Mouse (Mus musculus): ENCODE measurements around the gene Nhp2. TPM values are rescaled to one million over a fixed set of nuclear protein-coding genes. Genes with fewer than 3 reads are reported as not detected.
A peak's percentile ranks its signal among the peaks of the same experiment; 100 is the strongest.

Nhp2 gene
- total RNA-seq (2021): 10 to 100 TPM; 44.7 to 52.4 TPM

DNA sequence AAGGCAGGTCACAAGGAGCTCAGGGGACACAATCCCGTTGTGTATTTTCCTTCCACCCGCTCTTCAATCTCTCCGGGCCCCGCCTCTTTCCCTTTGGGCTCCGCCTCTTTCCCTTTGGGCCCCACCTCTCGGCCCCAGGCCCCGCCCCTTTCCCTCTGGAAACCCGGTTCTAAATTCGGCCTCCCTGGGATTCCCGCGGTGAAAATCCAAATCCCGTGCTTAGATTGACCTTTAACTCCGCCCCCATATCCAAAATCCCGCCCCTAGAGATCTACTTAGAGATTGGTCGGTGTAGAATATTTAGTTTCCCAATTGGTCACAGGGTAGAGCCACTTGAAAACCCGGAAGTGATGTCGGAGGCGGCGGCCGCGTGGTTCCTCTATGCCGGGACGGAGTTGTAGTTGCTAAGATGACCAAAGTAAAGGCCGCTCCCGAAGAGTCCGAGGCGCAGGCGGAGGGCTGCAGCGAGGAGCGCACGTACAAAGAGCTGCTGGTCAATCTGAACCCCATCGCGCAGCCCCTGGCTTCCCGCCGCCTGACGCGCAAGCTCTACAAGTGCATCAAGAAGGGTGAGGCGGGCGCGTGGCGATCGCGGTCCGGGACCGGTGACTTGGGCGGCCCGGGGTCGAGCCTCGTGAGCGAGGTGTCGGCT is at the start of gene Nhp2:
Gene Nhp2, plus strand, starts transcription at position 327 of the 652 bp plus-strand sequence.
- intact Hi-C loops (cut with DNase I): no loop called here
- DNase-seq (ENCODE audit: low spot score in 2 of 2): peak; percentile 85 to 86

DNA sequence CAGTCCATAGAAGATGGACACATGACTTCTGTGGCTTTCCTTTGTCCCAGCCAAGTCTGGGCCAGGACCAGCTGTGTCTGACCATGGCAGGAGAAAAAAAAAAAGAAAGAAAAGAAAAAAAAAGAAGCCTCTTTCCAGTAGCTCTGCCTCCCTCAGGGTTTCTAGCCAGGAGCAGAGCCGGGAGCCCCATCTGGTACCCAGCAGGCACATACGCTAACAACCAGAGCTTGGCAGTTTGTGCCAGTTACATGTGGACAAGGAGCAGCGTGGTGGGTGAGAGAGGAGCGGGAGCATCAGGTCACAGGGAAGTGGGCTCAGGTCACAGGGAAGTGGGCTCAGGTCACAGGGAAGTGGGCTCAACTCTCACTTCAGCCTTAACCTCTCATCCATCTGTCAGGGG is 43.1 kb upstream of the Nhp2 start:
- intact Hi-C loops (cut with DNase I): no loop called here
- DNase-seq (ENCODE audit: low spot score in 2 of 2): no peak

DNA sequence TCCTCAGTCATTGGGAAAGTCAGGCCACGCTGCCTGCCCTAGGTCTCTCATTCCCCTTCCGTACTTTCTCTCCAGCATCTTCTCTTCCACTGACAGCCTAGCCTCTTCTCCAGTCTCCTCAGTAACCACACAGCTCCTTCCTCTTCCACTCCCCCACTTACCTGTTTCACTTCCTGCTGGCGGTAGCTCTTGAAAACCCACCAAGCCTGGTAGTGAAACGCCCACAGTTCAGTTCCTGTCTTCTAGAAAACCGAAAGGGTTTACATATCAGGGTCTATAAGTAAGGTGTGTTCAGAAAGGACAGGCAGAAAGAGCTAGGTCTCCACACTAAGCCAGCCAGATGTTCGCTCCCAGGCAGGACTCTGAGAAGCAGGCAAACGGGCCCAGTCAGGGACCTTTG is 41.9 kb upstream of the Nhp2 start:
- intact Hi-C loops (cut with DNase I): no loop called here
- no peak for DNase-seq (ENCODE audit: low spot score in 2 of 2)

DNA sequence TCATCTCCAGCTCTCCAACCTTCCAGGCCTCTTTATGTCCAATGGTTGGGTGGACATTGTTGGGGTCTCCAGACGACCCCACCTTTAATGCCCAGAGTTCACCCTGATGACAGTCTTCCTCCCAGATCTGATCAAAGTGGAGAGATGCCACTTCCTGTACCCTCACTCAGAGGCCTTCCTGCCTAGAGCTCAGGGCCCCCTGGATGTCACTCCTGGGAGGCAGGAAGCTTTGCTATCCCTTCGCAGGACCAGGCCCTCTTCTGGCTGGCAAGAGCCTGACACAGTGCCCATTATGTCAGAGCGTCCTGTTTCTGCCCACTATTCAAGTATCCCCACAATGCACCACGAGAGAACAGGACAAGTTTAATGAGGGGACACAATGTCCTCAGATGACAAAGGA is 40.5 kb upstream of the Nhp2 start:
- DNase-seq (ENCODE audit: low spot score in 2 of 2): no peak
- intact Hi-C loops (cut with DNase I): no loop called here

DNA sequence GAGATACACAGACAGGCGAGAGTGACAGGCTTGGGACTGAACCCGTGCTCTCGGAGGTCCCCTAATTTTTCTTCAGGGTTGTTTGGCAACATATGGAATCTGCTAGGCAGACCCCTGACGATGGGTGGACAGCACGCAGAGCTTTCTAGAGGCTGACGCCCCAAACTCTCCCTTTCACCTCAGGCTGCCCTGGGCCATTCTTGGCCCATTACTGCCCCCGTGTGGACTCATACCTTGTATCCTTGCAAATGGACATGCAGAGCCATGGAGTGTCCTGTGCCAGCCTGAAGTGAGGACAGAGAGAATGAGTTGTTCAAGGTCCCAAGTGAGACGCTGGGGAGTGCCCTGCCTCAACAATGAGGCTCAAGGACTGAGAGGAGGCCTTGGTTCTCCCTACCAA is 36.8 kb upstream of the Nhp2 start:
- peak; percentile 31 to 38 for DNase-seq (ENCODE audit: low spot score in 2 of 2)
- intact Hi-C loops (cut with DNase I): no loop called here

DNA sequence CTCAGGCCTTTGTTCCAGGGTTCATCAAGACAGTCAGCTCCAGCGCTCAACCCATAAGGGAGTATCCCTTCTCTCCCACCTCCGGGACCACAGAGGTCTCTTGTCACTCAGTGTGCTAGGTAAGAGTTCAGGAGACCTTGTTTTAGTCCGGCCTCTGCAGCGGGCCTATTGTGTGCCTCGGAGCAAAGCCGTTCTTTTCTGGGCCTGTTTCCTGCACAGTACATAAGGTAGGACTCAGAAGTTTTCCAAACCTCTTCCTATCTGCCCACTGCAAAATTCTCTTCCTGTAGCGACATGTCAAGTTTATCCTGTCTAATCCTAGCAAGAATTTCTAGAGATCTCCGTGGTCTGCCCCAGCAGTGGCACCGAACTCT is 35.5 kb upstream of the Nhp2 start:
- DNase-seq (ENCODE audit: low spot score in 2 of 2): no peak
- intact Hi-C loops (cut with DNase I): no loop called here

DNA sequence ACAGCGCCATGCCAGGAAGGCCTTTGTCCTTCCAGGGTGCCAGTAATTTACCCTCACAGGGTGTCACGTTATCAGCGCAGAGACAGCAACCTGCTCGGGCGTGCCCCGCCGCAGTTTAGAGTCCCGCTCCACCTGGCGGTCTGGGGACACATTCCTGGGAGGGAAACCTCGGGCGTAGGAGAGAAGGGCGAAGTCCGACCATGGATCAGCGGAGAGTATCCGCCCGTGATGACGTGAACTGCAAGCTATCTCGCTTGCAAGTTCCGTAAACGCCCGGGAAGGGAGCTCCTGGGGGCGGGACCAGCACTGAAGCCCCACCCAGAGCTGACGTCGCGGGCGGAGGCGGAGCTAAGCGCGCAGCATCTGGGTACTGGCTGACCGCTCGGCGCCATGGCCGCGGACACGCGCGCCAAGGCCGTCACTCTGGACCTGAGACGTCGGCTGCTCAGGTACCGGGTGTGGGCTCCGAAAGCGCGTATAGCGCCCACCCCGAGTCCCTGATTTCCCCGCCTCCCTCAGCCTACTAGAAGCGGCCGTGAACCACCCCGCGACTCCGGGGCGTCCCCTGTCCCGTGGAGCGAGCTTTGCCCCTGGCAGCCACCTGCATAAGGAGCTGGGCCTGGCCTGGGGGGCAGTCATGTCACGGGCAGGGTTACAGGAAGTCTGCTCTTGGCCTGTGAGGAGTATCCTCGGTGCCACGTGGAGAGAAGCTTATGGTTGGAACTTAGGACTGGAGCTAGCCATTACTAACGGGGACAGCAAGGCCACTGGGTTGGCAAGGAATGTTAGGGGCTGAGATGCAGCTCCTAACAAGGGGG is 34.9 kb upstream of the Nhp2 start, which contains the start of gene Phykpl:
Gene Phykpl, plus strand, starts transcription at position 327 of the 818 bp plus-strand sequence.
- intact Hi-C loops (cut with DNase I): no loop called here
- DNase-seq (ENCODE audit: low spot score in 2 of 2): peak; percentile 92 to 94

DNA sequence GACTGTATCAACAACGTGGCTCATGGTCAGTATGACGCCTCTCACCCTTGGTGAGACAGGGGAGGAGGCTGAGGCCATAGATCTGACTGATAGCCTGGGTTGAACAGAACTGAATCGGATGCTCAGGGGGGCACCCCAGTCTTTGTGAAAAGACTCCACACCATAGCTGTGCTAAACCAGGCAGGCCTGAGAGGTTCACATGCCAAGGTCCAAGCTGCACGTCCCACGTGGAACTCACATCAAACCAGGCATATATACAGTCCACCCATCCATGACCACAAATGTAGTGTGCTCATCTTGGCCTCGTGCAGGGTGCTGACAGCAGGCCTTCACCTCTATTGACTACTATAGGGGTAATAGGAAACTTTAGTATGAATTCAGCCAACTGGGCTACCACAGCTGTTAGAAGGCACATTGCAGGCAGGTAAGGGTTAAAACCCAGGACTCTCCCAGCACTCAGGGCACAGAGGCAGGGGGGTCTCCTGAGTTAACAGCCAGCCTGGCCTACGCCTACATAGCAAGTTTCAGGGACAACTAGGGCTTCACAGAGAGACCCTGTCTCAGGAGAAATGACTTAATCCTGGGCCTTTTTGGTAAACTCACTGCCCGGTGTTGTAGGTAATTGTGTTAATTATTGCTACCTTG is 33.8 kb upstream of the Nhp2 start:
- no peak for DNase-seq (ENCODE audit: low spot score in 2 of 2)
- intact Hi-C loops (cut with DNase I): no loop called here

DNA sequence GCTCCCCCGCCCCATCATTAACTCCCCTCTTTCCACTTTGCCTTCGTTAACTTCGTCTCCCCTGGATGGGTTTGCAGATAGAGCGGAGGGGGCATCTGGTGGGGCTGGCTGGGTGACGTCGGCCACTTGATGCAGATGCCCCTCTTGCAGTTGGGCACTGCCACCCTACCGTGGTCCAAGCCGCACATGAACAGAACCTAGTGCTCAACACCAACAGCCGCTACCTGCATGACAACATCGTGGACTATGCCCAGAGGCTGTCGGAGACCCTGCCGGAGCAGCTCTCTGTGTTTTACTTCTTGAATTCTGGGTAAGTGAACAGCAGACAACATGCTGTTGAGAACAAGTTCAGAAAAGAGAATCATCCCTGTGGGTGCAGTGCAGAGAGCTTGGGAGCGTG is 33.1 kb upstream of the Nhp2 start:
- DNase-seq (ENCODE audit: low spot score in 2 of 2): no peak
- intact Hi-C loops (cut with DNase I): no loop called here

DNA sequence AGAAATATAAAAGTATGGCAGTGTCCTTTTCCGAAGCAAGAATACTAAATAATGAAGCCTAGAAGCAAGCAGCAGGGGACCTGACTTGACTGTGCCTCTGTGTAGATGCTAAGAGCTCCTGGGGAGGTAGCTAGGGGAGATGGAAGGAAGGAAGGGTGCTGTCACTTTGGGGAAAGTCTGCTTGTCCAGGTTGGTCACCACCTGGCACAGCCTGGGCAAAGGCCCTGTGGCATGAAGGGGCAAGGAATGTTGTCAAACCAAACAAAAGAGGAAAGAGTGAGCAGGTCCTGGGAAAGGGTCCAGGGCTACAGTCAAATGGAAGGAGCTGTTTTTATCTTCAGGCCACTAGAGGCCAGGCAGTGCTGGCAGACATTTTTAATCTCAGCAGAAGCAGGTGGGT is 32.5 kb upstream of the Nhp2 start:
- intact Hi-C loops (cut with DNase I): no loop called here
- DNase-seq (ENCODE audit: low spot score in 2 of 2): no peak

DNA sequence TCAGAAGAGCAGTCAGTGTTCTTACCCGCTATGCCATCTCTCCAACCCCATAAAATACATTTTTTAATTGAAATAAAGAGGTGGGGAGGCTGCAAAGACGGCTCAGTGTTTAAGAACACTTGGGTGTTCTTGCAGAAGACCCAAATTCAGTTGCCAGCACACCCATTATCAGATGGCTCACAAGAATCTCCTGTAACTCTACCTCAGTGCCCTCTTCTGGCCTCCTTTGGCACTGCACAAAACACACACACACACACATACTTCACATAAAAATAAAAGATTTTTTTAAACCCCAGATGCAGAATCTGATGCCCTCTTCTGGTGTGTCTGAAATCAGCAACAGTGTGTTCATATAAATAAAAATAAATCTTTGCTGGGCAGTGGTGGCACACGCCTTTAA is 30.7 kb upstream of the Nhp2 start:
- intact Hi-C loops (cut with DNase I): no loop called here
- DNase-seq (ENCODE audit: low spot score in 2 of 2): no peak

DNA sequence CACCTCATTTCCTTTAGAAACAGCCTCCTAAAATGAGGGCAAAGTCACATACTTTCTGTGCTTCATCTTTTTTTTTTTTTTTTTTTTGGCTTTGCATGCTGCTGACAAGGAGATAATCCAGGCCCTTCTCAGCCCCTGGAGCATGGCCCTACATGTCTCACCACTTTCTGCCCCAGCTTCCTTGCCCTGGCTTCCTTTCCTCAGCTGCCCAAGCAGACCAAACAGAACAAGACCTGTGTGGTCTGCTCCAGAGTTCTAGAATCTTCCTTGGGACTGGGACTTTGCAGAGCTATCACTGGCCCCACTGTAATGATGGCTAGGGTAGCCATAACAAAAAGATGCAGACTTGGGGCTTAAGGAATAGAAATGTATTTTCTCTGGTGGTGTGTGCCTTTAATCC is 29.5 kb upstream of the Nhp2 start:
- intact Hi-C loops (cut with DNase I): no loop called here
- DNase-seq (ENCODE audit: low spot score in 2 of 2): no peak

DNA sequence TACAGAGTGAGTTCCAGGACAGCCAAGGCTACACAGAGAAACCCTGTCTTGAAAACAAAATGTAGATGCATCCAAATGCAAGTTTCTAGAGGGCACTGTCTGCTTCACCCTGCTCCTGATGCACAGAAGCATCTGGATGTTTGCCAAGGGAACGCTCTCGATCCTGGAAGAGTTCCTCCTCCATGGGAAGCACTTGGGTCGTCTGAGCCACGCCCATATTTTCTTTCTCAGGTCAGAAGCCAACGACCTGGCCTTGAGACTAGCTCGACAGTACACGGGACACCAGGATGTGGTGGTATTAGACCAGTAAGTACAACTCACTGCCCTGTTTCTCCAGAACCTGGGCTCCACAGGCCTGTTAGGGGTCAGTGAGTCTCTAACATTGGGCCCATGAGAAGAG is 28.4 kb upstream of the Nhp2 start:
- DNase-seq (ENCODE audit: low spot score in 2 of 2): no peak
- intact Hi-C loops (cut with DNase I): no loop called here

DNA sequence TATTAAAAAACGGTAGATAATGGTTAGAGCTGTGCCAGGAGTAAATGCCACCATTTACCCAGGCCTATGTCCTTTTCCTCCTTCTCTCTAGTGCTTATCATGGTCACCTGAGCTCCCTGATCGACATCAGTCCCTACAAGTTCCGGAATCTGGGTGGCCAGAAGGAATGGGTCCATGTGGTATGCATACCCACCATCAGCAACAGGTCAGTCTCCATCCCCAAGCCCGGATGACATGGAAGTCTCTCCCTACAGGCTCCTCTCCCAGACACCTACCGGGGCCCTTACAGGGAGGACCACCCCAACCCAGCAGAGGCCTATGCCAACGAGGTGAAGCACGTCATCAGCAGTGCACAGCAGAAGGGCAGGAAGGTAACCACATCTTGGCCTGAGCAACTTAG is 27.6 kb upstream of the Nhp2 start:
- intact Hi-C loops (cut with DNase I): no loop called here
- no peak for DNase-seq (ENCODE audit: low spot score in 2 of 2)

DNA sequence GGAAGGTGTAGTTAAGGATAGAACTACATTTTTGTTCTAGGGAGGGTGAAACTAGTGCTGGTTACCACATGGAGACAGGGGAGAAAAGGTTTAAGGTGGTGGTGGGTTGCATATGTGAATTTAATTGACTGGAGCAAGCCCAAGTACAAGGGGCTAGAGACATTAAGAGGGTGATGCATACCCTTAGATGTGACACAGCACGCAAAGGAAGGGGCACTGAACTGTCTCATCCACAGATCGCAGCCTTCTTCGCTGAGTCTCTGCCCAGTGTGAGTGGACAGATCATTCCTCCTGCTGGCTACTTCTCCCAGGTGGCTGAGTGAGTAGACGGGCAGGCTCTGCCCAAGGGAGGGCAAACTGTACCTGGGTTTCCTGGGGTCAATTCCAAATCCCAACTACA is 26.2 kb upstream of the Nhp2 start:
- intact Hi-C loops (cut with DNase I): no loop called here
- DNase-seq (ENCODE audit: low spot score in 2 of 2): no peak

DNA sequence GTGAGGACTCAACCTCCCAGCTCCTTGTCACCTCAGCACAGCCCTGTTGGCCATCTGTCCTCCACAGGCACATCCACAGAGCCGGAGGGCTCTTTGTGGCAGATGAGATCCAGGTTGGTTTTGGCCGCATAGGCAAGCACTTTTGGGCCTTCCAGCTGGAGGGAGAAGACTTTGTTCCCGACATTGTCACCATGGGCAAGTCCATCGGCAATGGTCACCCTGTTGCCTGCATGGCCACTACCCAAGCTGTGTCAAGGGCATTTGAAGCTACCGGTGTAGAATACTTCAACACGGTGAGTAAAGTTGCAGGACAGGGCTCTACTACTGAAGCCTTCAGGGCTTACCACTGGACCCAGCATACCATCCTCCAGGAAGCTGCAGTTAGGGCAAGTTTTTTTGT is 25.7 kb upstream of the Nhp2 start:
- intact Hi-C loops (cut with DNase I): no loop called here
- no peak for DNase-seq (ENCODE audit: low spot score in 2 of 2)

DNA sequence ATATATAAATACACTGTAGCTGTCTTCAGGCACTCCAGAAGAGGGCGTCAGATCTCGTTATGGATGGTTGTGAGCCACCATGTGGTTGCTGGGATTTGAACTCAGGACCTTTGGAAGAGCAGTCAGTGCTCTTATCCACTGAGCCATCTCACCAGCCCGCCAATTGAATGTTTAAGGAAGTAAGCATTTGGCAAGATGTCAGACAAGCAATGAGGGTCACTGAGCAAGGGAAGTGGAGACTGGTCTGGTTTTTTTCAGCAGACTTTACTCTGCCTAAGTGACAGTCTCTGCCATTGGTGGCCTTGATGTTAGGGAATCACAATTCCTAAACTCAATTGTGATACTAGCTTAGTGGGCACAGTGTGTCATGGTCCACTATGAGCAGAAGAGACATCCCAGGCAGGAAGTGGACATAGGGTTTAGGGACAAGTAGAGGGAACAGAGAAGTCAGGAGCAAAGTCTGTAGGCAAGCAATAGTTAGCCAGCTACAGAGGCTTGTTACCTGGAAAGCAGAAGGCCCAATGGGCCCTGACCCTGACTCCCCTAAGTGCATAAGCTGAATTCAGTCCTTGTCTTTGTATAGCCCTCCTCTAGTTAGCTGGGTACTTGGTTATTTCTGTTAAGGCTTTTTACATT is 24.7 kb upstream of the Nhp2 start:
- intact Hi-C loops (cut with DNase I): no loop called here
- no peak for DNase-seq (ENCODE audit: low spot score in 2 of 2)

DNA sequence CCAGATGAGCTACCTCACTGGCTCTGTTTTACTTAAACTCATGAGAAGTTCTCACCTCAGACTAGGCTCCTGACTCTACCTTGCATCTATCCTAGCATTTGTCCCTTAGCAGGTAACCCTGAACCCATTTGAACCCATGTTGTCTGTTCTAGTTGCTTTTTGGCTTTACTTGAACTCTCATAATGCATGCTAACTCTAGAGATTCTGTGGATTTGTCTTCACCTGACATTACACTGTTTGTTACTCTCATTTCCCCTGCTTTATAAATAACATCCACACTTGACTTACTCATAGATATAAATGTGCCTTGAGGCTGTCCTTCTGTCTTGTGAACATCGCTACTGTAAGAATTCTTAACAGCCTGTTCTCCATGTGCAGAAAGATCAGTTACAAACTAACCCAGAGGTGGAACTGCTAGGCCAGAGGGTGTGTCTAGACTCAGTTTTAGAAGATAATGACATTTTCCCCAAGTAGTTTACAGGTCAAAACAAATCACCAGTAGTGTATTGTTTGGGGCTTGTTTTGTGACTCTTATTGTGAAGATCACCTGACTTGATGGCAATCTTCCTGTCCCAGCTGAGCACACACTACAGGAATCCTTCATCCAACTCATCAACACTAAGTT is 24.0 kb upstream of the Nhp2 start:
- no peak for DNase-seq (ENCODE audit: low spot score in 2 of 2)
- intact Hi-C loops (cut with DNase I): no loop called here

DNA sequence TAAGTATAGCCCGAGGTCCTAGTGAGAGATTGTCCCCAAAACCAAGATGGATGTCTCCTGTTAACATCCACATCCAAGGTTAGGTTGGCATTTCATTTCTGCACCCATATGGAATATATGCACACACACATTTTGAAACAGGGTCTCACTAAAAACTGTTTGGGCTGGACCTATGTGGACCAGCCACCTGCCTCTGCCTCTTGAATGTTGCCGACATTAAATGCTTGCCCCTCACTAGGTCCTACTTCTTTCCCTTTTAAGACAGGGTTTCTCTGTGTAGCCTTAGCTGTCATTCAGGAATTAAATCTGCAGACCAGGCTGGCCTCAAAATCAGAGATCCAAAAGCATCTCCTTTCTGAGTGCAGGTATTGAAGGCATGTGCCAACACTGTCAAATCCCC is 22.0 kb upstream of the Nhp2 start:
- no peak for DNase-seq (ENCODE audit: low spot score in 2 of 2)
- intact Hi-C loops (cut with DNase I): no loop called here

DNA sequence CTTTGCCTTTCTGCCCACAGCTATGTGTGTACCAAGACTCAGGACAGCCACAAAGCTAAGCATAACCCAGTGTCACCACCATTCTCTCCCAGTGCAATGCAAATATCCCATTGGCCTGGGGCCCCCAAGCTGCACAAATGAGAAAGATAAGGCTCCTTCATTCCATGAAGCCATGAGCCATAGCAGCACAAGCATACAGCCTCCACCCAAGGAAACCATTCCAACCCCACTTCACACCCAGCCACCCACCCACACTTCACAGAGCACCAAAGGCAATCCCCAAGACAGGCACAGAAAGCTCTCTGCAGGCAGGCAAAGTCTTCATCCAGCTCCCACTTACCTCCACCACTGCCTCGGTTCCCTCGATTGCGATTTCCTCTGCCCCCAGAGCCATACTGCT is 17.3 kb upstream of the Nhp2 start:
- intact Hi-C loops (cut with DNase I): no loop called here
- DNase-seq (ENCODE audit: low spot score in 2 of 2): peak in 1 of 2 experiments; percentile 21
